Mouse (Mus musculus) left cerebral cortex, postnatal 10 days (tissue): Measurements from ENCODE around the gene Ugt1a6b. TPM values are rescaled to one million over a fixed set of nuclear protein-coding genes. Genes with fewer than 3 reads are reported as not detected.

Experiments used
- DNase-seq, 2 experiments: peaks; one replicate each; pipeline ENCODE4 v3.0.0; 2021 to 2022; ENCODE audit warnings: low spot score in 2 of 2, mixed read lengths in 1 of 2; ENCODE audit errors: extremely low spot score in 1 of 2
- intact Hi-C: fragments of 180-260 bp; cut with DNase I; formaldehyde crosslinking; loops from one replicate; pipeline ENCODE4 v1.15.1; 2025
- total RNA-seq, 2 experiments: library from RNA; stranded (reverse); gene quantifications; 2 replicates each; pipeline ENCODE4 v1.2.3; 2021

The Ugt1a6b gene
- total RNA-seq, 2 experiments from 2014 or later = 0.24 TPM; not detected in 1

GRCm38 (mm10) chr1:88249596-88249995 is 146.5 kb downstream of the Ugt1a6b start:
- intact Hi-C loops = no loop called here
- peak in 1 of 2 experiments; percentile 43 for DNase-seq

- intact Hi-C loops = no loop called here
These were observed 147.0 kb downstream of the Ugt1a6b start for GRCm38 (mm10) chr1:88250023-88250422.

GRCm38 (mm10) chr1:88253106-88253505 is 150.1 kb downstream of the Ugt1a6b start:
- intact Hi-C loops = no loop called here

More at GRCm38 (mm10) chr1:88250023-88250422, 147.0 kb downstream of the Ugt1a6b start:
- peak in 1 of 2 experiments; percentile 32 for DNase-seq

GRCm38 (mm10) chr1:88253540-88253939 is 150.5 kb downstream of the Ugt1a6b start:
- DNase-seq = peak in 1 of 2 experiments; percentile 36
- intact Hi-C loops = no loop called here

More at GRCm38 (mm10) chr1:88253106-88253505, 150.1 kb downstream of the Ugt1a6b start:
- peak in 1 of 2 experiments; percentile 54 for DNase-seq

GRCm38 (mm10) chr1:88254793-88255465 is 151.9 kb downstream of the Ugt1a6b start:
- intact Hi-C loops = no loop called here
- DNase-seq = peak in 1 of 2 experiments; percentile 76

GRCm38 (mm10) chr1:88255466-88255857 is 152.4 kb downstream of the Ugt1a6b start:
- intact Hi-C loops = no loop called here
- DNase-seq = peak in 1 of 2 experiments; percentile 64

- peak in 1 of 2 experiments; percentile 83 for DNase-seq
- intact Hi-C loops = no loop called here
These were observed 153.1 kb downstream of the Ugt1a6b start for GRCm38 (mm10) chr1:88255989-88256754.

- DNase-seq = peak in 1 of 2 experiments; percentile 42
- intact Hi-C loops = no loop called here
These were observed 154.0 kb downstream of the Ugt1a6b start for GRCm38 (mm10) chr1:88256886-88257663.

GRCm38 (mm10) chr1:88257681-88258080 is 154.6 kb downstream of the Ugt1a6b start:
- intact Hi-C loops = no loop called here
- DNase-seq = peak in 1 of 2 experiments; percentile 64

GRCm38 (mm10) chr1:88258361-88258760 is 155.3 kb downstream of the Ugt1a6b start:
- intact Hi-C loops = no loop called here
- DNase-seq = peak in 1 of 2 experiments; percentile 51

- DNase-seq = peak in 1 of 2 experiments; percentile 69
- intact Hi-C loops = no loop called here
These were observed 156.0 kb downstream of the Ugt1a6b start for GRCm38 (mm10) chr1:88258881-88259642.

GRCm38 (mm10) chr1:88259643-88260024 is 156.6 kb downstream of the Ugt1a6b start:
- DNase-seq = peak in 1 of 2 experiments; percentile 66
- intact Hi-C loops = no loop called here

GRCm38 (mm10) chr1:88260114-88260513 is 157.1 kb downstream of the Ugt1a6b start:
- intact Hi-C loops = no loop called here
- peak in 1 of 2 experiments; percentile 88 for DNase-seq

- peak in 1 of 2 experiments; percentile 41 for DNase-seq
- intact Hi-C loops = no loop called here
These were observed 157.7 kb downstream of the Ugt1a6b start for GRCm38 (mm10) chr1:88260604-88261377.

- intact Hi-C loops = no loop called here
- peak in 1 of 2 experiments; percentile 60 for DNase-seq
These were observed 158.7 kb downstream of the Ugt1a6b start for GRCm38 (mm10) chr1:88261706-88262105.

GRCm38 (mm10) chr1:88262255-88262654 is 159.2 kb downstream of the Ugt1a6b start:
- DNase-seq = peak in 1 of 2 experiments; percentile 86
- intact Hi-C loops = no loop called here

GRCm38 (mm10) chr1:88262961-88263360 is 159.9 kb downstream of the Ugt1a6b start:
- intact Hi-C loops = no loop called here
- DNase-seq = peak in 1 of 2 experiments; percentile 51

GRCm38 (mm10) chr1:88263778-88264177 is 160.7 kb downstream of the Ugt1a6b start:
- intact Hi-C loops = no loop called here
- peak in 1 of 2 experiments; percentile 51 for DNase-seq
